Mouse (Mus musculus) thymus, adult 2 months (tissue): ENCODE measurements around the gene Engase. TPM values are rescaled to one million over a fixed set of nuclear protein-coding genes. Genes with fewer than 3 reads are reported as not detected.

Experiments
- DNase-seq: peaks from one replicate; pipeline ENCODE4 v3.0.0; 2021
- H3K27ac ChIP-seq: fragments of 200-500 bp; 2 replicates; pipeline ENCODE4 v1.5.1; 2012; ENCODE audit warnings: low read length, control low read depth; ENCODE audit not compliant: control insufficient read depth, insufficient read depth
- H3K27me3 ChIP-seq: fragments of 200-500 bp; 2 replicates; pipeline ENCODE4 v1.6.1; 2012; ENCODE audit warnings: mild to moderate bottlenecking, low read length, moderate library complexity, mixed read lengths; ENCODE audit not compliant: control insufficient read depth, insufficient read depth
- H3K36me3 ChIP-seq: fragments of 200-500 bp; 2 replicates; pipeline ENCODE4 v1.6.1; 2012; ENCODE audit warnings: mild to moderate bottlenecking, low read length, moderate library complexity; ENCODE audit not compliant: control insufficient read depth, insufficient read depth
- H3K4me1 ChIP-seq: fragments of 200-500 bp; replicated peaks from 2 replicates; pipeline ENCODE4 v1.6.1; 2012; ENCODE audit warnings: low read length; ENCODE audit not compliant: control insufficient read depth, insufficient read depth
- H3K4me3 ChIP-seq: fragments of 200-500 bp; 2 replicates; pipeline ENCODE4 v1.5.1; 2012; ENCODE audit warnings: mild to moderate bottlenecking, low read length, control low read depth, moderate library complexity; ENCODE audit not compliant: control insufficient read depth, insufficient read depth
- CTCF ChIP-seq: fragments of 200-500 bp; IDR thresholded peaks from 2 replicates; pipeline ENCODE4 v1.5.1; 2012; ENCODE audit warnings: mild to moderate bottlenecking, control low read depth, low read length, moderate library complexity, borderline replicate concordance; ENCODE audit not compliant: control insufficient read depth, poor library complexity, insufficient read depth; ENCODE audit errors: extremely low read depth
- POLR2A ChIP-seq: fragments of 200-500 bp; IDR thresholded peaks from 2 replicates; pipeline ENCODE4 v1.6.1; 2012; ENCODE audit warnings: mild to moderate bottlenecking, low read length, control low read depth, moderate library complexity; ENCODE audit not compliant: control insufficient read depth, poor library complexity, insufficient read depth; ENCODE audit errors: extremely low read depth
- WGBS: fragments of 180-500 bp; shearing (Covaris S2); methylation state at CpG from one replicate; pipeline ENCODE4 v1.1.7; 2018; 5-methylcytosine and 5-hydroxymethylcytosine counted together
- polyA plus RNA-seq: library from polyadenylated mRNA; depleted of rRNA; stranded (reverse); fragments of >200 nt; gene quantifications from 2 replicates; pipeline ENCODE4 v1.2.3, GENCODE M21; 2012

The Engase gene
- polyA plus RNA-seq, 1 experiment, result 56.5 TPM

- TF ChIP-seq CTCF (no peak), POLR2A (no peak)
- no peaks in the 10 kb centered on the region for H3K36me3 ChIP-seq
- H3K4me3 ChIP-seq, result no peak overlapping the region
- H3K27me3 ChIP-seq, result no peaks in the 10 kb centered on the region; the same call in 1 of the 2 replicates
- H3K27ac ChIP-seq, result no peak overlapping the region
- WGBS, result 89% methylated on average over 2 of the region's 2 CpGs
- H3K4me1 ChIP-seq, result peaks cover 4% of the 10 kb centered on the region; the same call in 1 of the 2 replicates
- no peak for DNase-seq
Measured at GRCm38 (mm10) chr11:118493458-118493857, 16.8 kb downstream of the Engase start.

- no peak for DNase-seq
- 87% methylated on average over 12 of the region's 12 CpGs for WGBS
Measured at GRCm38 (mm10) chr11:118494001-118494737, 17.5 kb downstream of the Engase start.

GRCm38 (mm10) chr11:118495065-118495464 is 18.4 kb downstream of the Engase start:
- no peak overlapping the region for H3K27ac ChIP-seq
- H3K4me3 ChIP-seq, result no peak overlapping the region
- 60% methylated on average over 5 of the region's 5 CpGs for WGBS
- peaks cover 4% of the 10 kb centered on the region; the same call in 1 of the 2 replicates for H3K4me1 ChIP-seq
- TF ChIP-seq CTCF (no peak), POLR2A (no peak)
- no peaks in the 10 kb centered on the region for H3K36me3 ChIP-seq
- no peak for DNase-seq
- H3K27me3 ChIP-seq, result no peaks in the 10 kb centered on the region; the same call in 1 of the 2 replicates

More at GRCm38 (mm10) chr11:118494001-118494737, 17.5 kb downstream of the Engase start:
- no peak for TF ChIP-seq CTCF
- TF ChIP-seq POLR2A, result no peak
- Histone ChIP-seq H3K36me3 (no peaks in the 10 kb centered on the region), H3K27ac (no peak overlapping the region), H3K4me1 (peaks cover 4% of the 10 kb centered on the region; the same call in 1 of the 2 replicates), H3K27me3 (no peaks in the 10 kb centered on the region; the same call in 1 of the 2 replicates), H3K4me3 (no peak overlapping the region)

GRCm38 (mm10) chr11:118496066-118496689 is 19.5 kb downstream of the Engase start:
- no peak overlapping the region for H3K27ac ChIP-seq
- no peaks in the 10 kb centered on the region for H3K36me3 ChIP-seq
- no peaks in the 10 kb centered on the region for H3K4me1 ChIP-seq
- H3K4me3 ChIP-seq, result no peak overlapping the region
- no peaks in the 10 kb centered on the region; the same call in 1 of the 2 replicates for H3K27me3 ChIP-seq
- TF ChIP-seq CTCF (no peak), POLR2A (no peak)
- WGBS, result 87% methylated on average over 20 of the region's 20 CpGs
- no peak for DNase-seq

GRCm38 (mm10) chr11:118502990-118503389 is 26.4 kb downstream of the Engase start:
- peaks cover 20% of the 10 kb centered on the region for H3K4me1 ChIP-seq
- DNase-seq, result no peak
- WGBS, result 60% methylated on average over 6 of the region's 6 CpGs
- H3K27me3 ChIP-seq, result no peaks in the 10 kb centered on the region; the same call in 1 of the 2 replicates
- H3K4me3 ChIP-seq, result no peak overlapping the region
- H3K36me3 ChIP-seq, result no peaks in the 10 kb centered on the region
- H3K27ac ChIP-seq, result no peak overlapping the region
- TF ChIP-seq POLR2A (no peak), CTCF (no peak)

GRCm38 (mm10) chr11:118503418-118504179 is 27.0 kb downstream of the Engase start:
- H3K27me3 ChIP-seq, result no peaks in the 10 kb centered on the region
- no peak for DNase-seq

More at GRCm38 (mm10) chr11:118503418-118504179, 27.0 kb downstream of the Engase start:
- TF ChIP-seq CTCF (no peak), POLR2A (no peak)
- Histone ChIP-seq H3K4me3 (no peak overlapping the region), H3K27ac (no peak overlapping the region), H3K4me1 (peaks cover 27% of the 10 kb centered on the region), H3K36me3 (no peaks in the 10 kb centered on the region)
- 27% methylated on average over 34 of the region's 34 CpGs for WGBS
